Mouse (Mus musculus): ENCODE results near the gene Fmc1.

Fmc1 gene

GRCm38 (mm10) chr6:38551989-38552635 is 18.8 kb downstream of the Fmc1 start:
- peak; percentile 89 for DNase-seq (ENCODE audit: low read depth, low spot score)

GRCm38 (mm10) chr6:38552636-38553000 is 19.3 kb downstream of the Fmc1 start:
- DNase-seq (ENCODE audit: low read depth, low spot score) = no peak

GRCm38 (mm10) chr6:38576096-38576495 is 42.8 kb downstream of the Fmc1 start:
- DNase-seq (ENCODE audit: low read depth, low spot score) = no peak

GRCm38 (mm10) chr6:38580112-38580857 is 47.0 kb downstream of the Fmc1 start:
- no peak for DNase-seq (ENCODE audit: low read depth, low spot score)

GRCm38 (mm10) chr6:38581711-38582110 is 48.4 kb downstream of the Fmc1 start:
- DNase-seq (ENCODE audit: low read depth, low spot score) = no peak

Data from retina, postnatal 7 days (tissue).